ENCODE assay signal across 9 mouse cellular contexts in genomic region chr7:19137380-19137779, GRCm38 (mm10). TPM values are rescaled to one million over a fixed set of nuclear protein-coding genes. Genes with fewer than 3 reads are reported as not detected.
DNase-seq lines count a peak whose midpoint lies in the region; ATAC-seq and TF ChIP-seq lines count a peak whose summit lies in the region.
"Had no signal": no experiment of that assay in that cellular context is flagged by ENCODE, and none has a peak within 500 bp of the region (broad histone marks: within the 10 kb centered on the region; RNA-seq: fewer than 3 reads in every experiment).

No protein-coding gene starts in this region.

- TF ChIP-seq EP300 in CH12.LX (IDR thresholded peaks at IDR 0.05; ENCODE audit: low read length) = no peak

- H3K4me1 ChIP-seq in CH12.LX (ENCODE audit: control insufficient read depth in 1 of 2, insufficient read depth in 2 of 2) = peaks cover 0 to 27% of the 10 kb centered on the region in 2 experiments; a peak in 2 of 4 replicates
- H3K4me1 ChIP-seq in limb, embryonic 14.5 days (ENCODE audit: control insufficient read depth, insufficient read depth, low read length) = no peaks in the 10 kb centered on the region
- H3K4me1 ChIP-seq: limb, embryonic 15.5 days had no signal

- TF ChIP-seq RAD21 in CH12.LX (IDR thresholded peaks at IDR 0.05; ENCODE audit: low read depth, low read length) = peak; percentile 42

- WGBS in limb, embryonic 14.5 days = 53% methylated on average over 5 of the region's 5 CpGs

- in situ Hi-C loops in CH12.LX (cut with MboI; ENCODE audit: low pct_ligation_motif_present, low pct_unique_long_range_greater_than_20kb, low sequenced_read_pairs) = no loop called here

- DNase-seq in adrenal gland, adult 18-20 months (ENCODE audit: low spot score in 2 of 2) = peak; percentile 39 to 60
- DNase-seq in adrenal gland, postnatal 4 days (ENCODE audit: low spot score in 2 of 2) = no peak
- DNase-seq in kidney, adult 9 months = peak; percentile 58
- no peak for DNase-seq in kidney, adult 11 months
- peak; percentile 73 for DNase-seq in CH12.LX (ENCODE audit: extremely low read depth)
- DNase-seq in embryo, embryonic 10.5 days (ENCODE audit: low spot score) = peak; percentile 50
- DNase-seq in limb, embryonic 14.5 days (ENCODE audit: low spot score) = no peak
- DNase-seq in testis, postnatal 10 days (ENCODE audit: low spot score) = peak; percentile 84

- H3K36me3 ChIP-seq in CH12.LX (replicated peaks in 1 of 2; ENCODE audit: control insufficient read depth in 1 of 2, insufficient read depth in 1 of 2, low read length in 1 of 2) = peaks cover 49 to 88% of the 10 kb centered on the region in 2 experiments
- H3K36me3 ChIP-seq in limb, embryonic 14.5 days (ENCODE audit: control insufficient read depth, insufficient read depth, low read length) = peaks cover 57% of the 10 kb centered on the region

- no peaks in the 10 kb centered on the region for H3K9me3 ChIP-seq in CH12.LX (replicated peaks; ENCODE audit: low read length)
- H3K9me3 ChIP-seq in limb, embryonic 14.5 days (ENCODE audit: control insufficient read depth, low read length) = no peaks in the 10 kb centered on the region
- H3K9me3 ChIP-seq: limb, embryonic 15.5 days had no signal

- H3K4me2 ChIP-seq in CH12.LX (ENCODE audit: insufficient read depth, low read depth, poor library complexity, severe bottlenecking) = no peak overlapping the region
- no peak overlapping the region for H3K4me2 ChIP-seq in limb, embryonic 14.5 days (replicated peaks; ENCODE audit: low read depth, low read length, severe bottlenecking)
- H3K4me2 ChIP-seq: limb, embryonic 15.5 days had no signal

- no peaks in the 10 kb centered on the region for H3K27me3 ChIP-seq in CH12.LX (replicated peaks)
- no peaks in the 10 kb centered on the region for H3K27me3 ChIP-seq in limb, embryonic 14.5 days (ENCODE audit: control insufficient read depth, insufficient read depth, low read length)
- H3K27me3 ChIP-seq: limb, embryonic 15.5 days had no signal

- peak in 1 of 2 experiments; percentile 68; a peak in 2 of 4 replicates for TF ChIP-seq CTCF in CH12.LX (conservative IDR thresholded peaks at IDR 0.05 in 1 of 2, IDR thresholded peaks at IDR 0.05 in 1 of 2; ENCODE audit: low read depth in 2 of 2, low read length in 2 of 2)

- peaks cover 3% of the 10 kb centered on the region; the same call in 1 of the 2 replicates for H3K79me2 ChIP-seq in CH12.LX (replicated peaks; ENCODE audit: control insufficient read depth, extremely low read depth, insufficient read depth, poor library complexity, severe bottlenecking)

- H3K4me3 ChIP-seq in CH12.LX (replicated peaks in 1 of 3; ENCODE audit: low read depth in 2 of 3, low read length in 2 of 3, poor library complexity in 1 of 3) = no peak overlapping the region
- no peak overlapping the region for H3K4me3 ChIP-seq in limb, embryonic 14.5 days (replicated peaks; ENCODE audit: low read length)
- H3K4me3 ChIP-seq: limb, embryonic 15.5 days had no signal

- H3K9ac ChIP-seq in CH12.LX (ENCODE audit: insufficient read depth, low read depth) = no peak overlapping the region
- no peak overlapping the region for H3K9ac ChIP-seq in limb, embryonic 14.5 days (ENCODE audit: low read depth, low read length, severe bottlenecking)
- H3K9ac ChIP-seq: limb, embryonic 15.5 days had no signal

- TF ChIP-seq POLR2A in CH12.LX (IDR thresholded peaks at IDR 0.05; ENCODE audit: low read depth, low read length) = no peak
- TF ChIP-seq POLR2A in limb, embryonic 14.5 days (IDR thresholded peaks at IDR 0.05; ENCODE audit: borderline replicate concordance, extremely low read depth, insufficient read depth, insufficient read length) = no peak

- H3K27ac ChIP-seq in CH12.LX (ENCODE audit: insufficient read depth, low read depth) = no peak overlapping the region
- no peak overlapping the region for H3K27ac ChIP-seq in limb, embryonic 14.5 days (replicated peaks; ENCODE audit: low read depth, low read length)
- H3K27ac ChIP-seq: limb, embryonic 15.5 days had no signal

- dilution Hi-C loops in CH12.LX (cut with MboI; ENCODE audit: extremely low pct_ligation_motif_present, extremely low pct_unique_long_range_greater_than_20kb, low sequenced_read_pairs) = no loop called here

- ATAC-seq in limb, embryonic 14.5 days (ENCODE audit: low FRiP score, low read depth) = peak; percentile 8; the same call in 1 of the 2 replicates

TF ChIP-seq in CH12.LX, 34 proteins besides CTCF, POLR2A, EP300 and RAD21:
- TF ChIP-seq ZNF384 (IDR thresholded peaks at IDR 0.05; ENCODE audit: low read depth, low read length) (peak; percentile 88), PAX5 (IDR thresholded peaks at IDR 0.05; ENCODE audit: low read length) (no peak), SMC3 (IDR thresholded peaks at IDR 0.05; ENCODE audit: low read depth, low read length) (peak; percentile 47)
TF ChIP-seq in CH12.LX: peak in this region for 2.

RNA-seq across cellular contexts. Expression of gene Qpctl, which starts 11.7 kb away (rescaled TPM):
- total RNA-seq in adrenal gland, adult 18-20 months (2021) = 10 to 100 TPM; 13.6 to 14.6 TPM
- total RNA-seq in adrenal gland, postnatal 4 days (2021) = 10 to 100 TPM; 16.1 TPM
- 9.3 and 9.8 TPM in 2 replicates for total RNA-seq in CH12.LX (2012; rRNA removed)
- 5.1 and 5.2 TPM in 2 replicates for total RNA-seq in CH12.LX (2014; rRNA removed)
- polyA plus RNA-seq in CH12.LX (2012; ENCODE audit: insufficient read length, low read depth) = 9.2 and 9.6 TPM in 2 replicates
- 13.2 and 15.6 TPM in 2 replicates for polyA plus RNA-seq in limb, embryonic 14.5 days (2012; rRNA removed)
- polyA plus RNA-seq in limb, embryonic 14.5 days (2014; fragmentation: Nextera tagmentation; extraction: Ambion mirVana) = 11.1 and 12.1 TPM in 2 replicates

RNA-seq across cellular contexts. Expression of gene Snrpd2, which starts 12.1 kb away (rescaled TPM):
- 10 to 100 TPM; 81.7 to 89.5 TPM for total RNA-seq in adrenal gland, adult 18-20 months (2021)
- total RNA-seq in adrenal gland, postnatal 4 days (2021) = 100 to 1,000 TPM; 111 to 116 TPM
- total RNA-seq in CH12.LX (2012; rRNA removed) (348 and 408 TPM in 2 replicates), CH12.LX (2014; rRNA removed) (178 and 213 TPM in 2 replicates)
- polyA plus RNA-seq in CH12.LX (2012; ENCODE audit: insufficient read length, low read depth) = 177 and 193 TPM in 2 replicates
- 71.9 and 151 TPM in 2 replicates for polyA plus RNA-seq in limb, embryonic 14.5 days (2012; rRNA removed)
- polyA plus RNA-seq in limb, embryonic 14.5 days (2014; fragmentation: Nextera tagmentation; extraction: Ambion mirVana) = 130 and 143 TPM in 2 replicates

RNA-seq across cellular contexts. Expression of gene Fbxo46, which starts 17.7 kb away (rescaled TPM):
- 10 to 100 TPM; 12.6 to 15.4 TPM for total RNA-seq in adrenal gland, adult 18-20 months (2021)
- total RNA-seq in adrenal gland, postnatal 4 days (2021) = 10 to 100 TPM; 13.7 to 14.6 TPM
- total RNA-seq in CH12.LX (2012; rRNA removed) (11.6 and 12.5 TPM in 2 replicates), CH12.LX (2014; rRNA removed) (3.5 and 4.0 TPM in 2 replicates)
- polyA plus RNA-seq in CH12.LX (2012; ENCODE audit: insufficient read length, low read depth) = 4.8 and 6.1 TPM in 2 replicates
- polyA plus RNA-seq in limb, embryonic 14.5 days (2012; rRNA removed) = 10.6 and 14.6 TPM in 2 replicates
- polyA plus RNA-seq in limb, embryonic 14.5 days (2014; fragmentation: Nextera tagmentation; extraction: Ambion mirVana) = 9.9 and 11.2 TPM in 2 replicates

RNA-seq across cellular contexts. Expression of gene Gm4969, which starts 19.2 kb away (rescaled TPM):
- not detected for total RNA-seq in adrenal gland, adult 18-20 months (2021)
- total RNA-seq in adrenal gland, postnatal 4 days (2021) = under 1 TPM; 0.59 to 0.98 TPM
- total RNA-seq in CH12.LX (2012; rRNA removed) (0.08 TPM in 1 of 2 replicates, not detected in the other), CH12.LX (2014; rRNA removed) (not detected in 2 replicates)
- not detected in 2 replicates for polyA plus RNA-seq in CH12.LX (2012; ENCODE audit: insufficient read length, low read depth)
- polyA plus RNA-seq in limb, embryonic 14.5 days (2012; rRNA removed) = 7.0 and 7.7 TPM in 2 replicates
- polyA plus RNA-seq in limb, embryonic 14.5 days (2014; fragmentation: Nextera tagmentation; extraction: Ambion mirVana) = 2.5 and 4.0 TPM in 2 replicates

RNA-seq across cellular contexts. Expression of gene Gipr, which starts 28.5 kb away (rescaled TPM):
- under 1 TPM; 0.60 to 0.70 TPM for total RNA-seq in adrenal gland, adult 18-20 months (2021)
- total RNA-seq in adrenal gland, postnatal 4 days (2021) = 1 to 10 TPM; 1.9 to 2.5 TPM
- 0.04 TPM in 1 of 2 replicates, not detected in the other for total RNA-seq in CH12.LX (2012; rRNA removed)
- not detected in 2 replicates for total RNA-seq in CH12.LX (2014; rRNA removed)
- 0.11 and 0.12 TPM in 2 replicates for polyA plus RNA-seq in CH12.LX (2012; ENCODE audit: insufficient read length, low read depth)
- polyA plus RNA-seq in limb, embryonic 14.5 days (2012; rRNA removed) = 1.1 and 1.4 TPM in 2 replicates
- polyA plus RNA-seq in limb, embryonic 14.5 days (2014; fragmentation: Nextera tagmentation; extraction: Ambion mirVana) = 0.32 TPM in 1 of 2 replicates, not detected in the other

Comparison
In these comparisons a context has a peak if more than half of its experiments do, and no peak if none do; other contexts are left out.
1. DNase-seq: peak in adrenal gland, adult 18-20 months (2 of 2), kidney, adult 9 months (single experiment), CH12.LX (single experiment), embryo, embryonic 10.5 days (single experiment) and testis, postnatal 10 days (single experiment); none in adrenal gland, postnatal 4 days (0 of 2), kidney, adult 11 months (single experiment) and limb, embryonic 14.5 days (single experiment).